Mouse (Mus musculus): Measurements from ENCODE around the gene Gm20741.

Gm20741 gene

DNA sequence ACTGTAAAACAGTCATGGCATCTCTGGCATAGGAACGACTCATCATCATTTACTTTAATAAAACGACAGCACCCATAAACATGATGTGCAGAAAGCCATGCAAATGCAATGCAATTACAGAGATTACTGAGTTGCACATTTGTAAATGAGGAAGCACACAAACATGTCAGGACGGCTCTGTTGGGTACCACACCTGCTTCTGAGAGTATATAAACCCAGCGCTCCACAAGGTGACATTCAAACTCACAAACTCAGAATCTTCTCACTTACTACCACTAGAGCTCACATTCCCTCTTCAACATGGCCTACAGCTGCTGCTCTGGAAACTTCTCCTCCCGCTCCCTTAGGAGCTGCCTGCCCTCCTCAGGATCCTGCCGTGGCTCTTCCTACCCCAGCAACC lies 34.4 kb downstream of the Gm20741 start, which contains the start of gene Gm5965:
Gene Gm5965, plus strand, starts transcription at position 301 of the 400 bp plus-strand sequence.
- Histone ChIP-seq H3K4me1 (replicated peaks; ENCODE audit: low read depth, low read length) (no peaks in the 10 kb centered on the region), H3K9me3 (ENCODE audit: low read length) (no peaks in the 10 kb centered on the region), H3K4me3 (replicated peaks; ENCODE audit: low read length) (no peak within 1 kb of the TSS), H3K36me3 (ENCODE audit: insufficient read depth, low read length) (no peaks in the 10 kb centered on the region), H3K27me3 (ENCODE audit: insufficient read depth, low read length) (no peaks in the 10 kb centered on the region)
- no peak for TF ChIP-seq NANOG (IDR thresholded peaks at IDR 0.05; ENCODE audit: borderline replicate concordance, low read length)
- no peak for TF ChIP-seq POU5F1 (IDR thresholded peaks at IDR 0.05; ENCODE audit: borderline replicate concordance, low read length)
- TF ChIP-seq CTCF (conservative IDR thresholded peaks at IDR 0.05; ENCODE audit: low read length): no peak

DNA sequence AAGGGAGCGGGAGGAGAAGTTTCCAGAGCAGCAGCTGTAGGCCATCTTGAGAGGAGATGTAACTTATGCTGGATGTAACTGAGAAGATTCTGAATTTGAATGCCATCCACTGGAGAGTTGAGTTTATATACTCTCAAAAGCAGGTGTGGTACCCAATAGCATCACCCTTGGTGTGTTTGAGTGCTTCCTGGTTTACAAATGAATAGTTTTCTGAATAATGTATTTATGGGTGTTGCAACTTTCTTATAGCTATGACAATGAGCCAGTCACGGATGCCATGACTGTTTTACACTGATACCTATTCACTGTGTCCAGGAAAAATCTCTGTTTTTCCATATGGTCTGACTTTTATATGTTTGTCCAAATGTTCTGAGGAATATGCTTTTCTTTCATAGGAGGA lies 37.9 kb downstream of the Gm20741 start, which contains the start of gene 2310057N15Rik:
Gene 2310057N15Rik, minus strand, starts transcription at position 101 of the 400 bp plus-strand sequence.
- no peaks in the 10 kb centered on the region for H3K27me3 ChIP-seq (ENCODE audit: insufficient read depth, low read length)
- TF ChIP-seq CTCF (conservative IDR thresholded peaks at IDR 0.05; ENCODE audit: low read length) (no peak), NANOG (IDR thresholded peaks at IDR 0.05; ENCODE audit: borderline replicate concordance, low read length) (no peak), POU5F1 (IDR thresholded peaks at IDR 0.05; ENCODE audit: borderline replicate concordance, low read length) (no peak)
- no peaks in the 10 kb centered on the region for H3K36me3 ChIP-seq (ENCODE audit: insufficient read depth, low read length)
- no peaks in the 10 kb centered on the region for H3K9me3 ChIP-seq (ENCODE audit: low read length)
- H3K4me3 ChIP-seq (replicated peaks; ENCODE audit: low read length): no peak within 1 kb of the TSS
- H3K4me1 ChIP-seq (replicated peaks; ENCODE audit: low read depth, low read length): no peaks in the 10 kb centered on the region

All from E14TG2a.4 (cell line).